Mouse (Mus musculus): ENCODE results near the gene Tyro3.

Gene Tyro3

DNA sequence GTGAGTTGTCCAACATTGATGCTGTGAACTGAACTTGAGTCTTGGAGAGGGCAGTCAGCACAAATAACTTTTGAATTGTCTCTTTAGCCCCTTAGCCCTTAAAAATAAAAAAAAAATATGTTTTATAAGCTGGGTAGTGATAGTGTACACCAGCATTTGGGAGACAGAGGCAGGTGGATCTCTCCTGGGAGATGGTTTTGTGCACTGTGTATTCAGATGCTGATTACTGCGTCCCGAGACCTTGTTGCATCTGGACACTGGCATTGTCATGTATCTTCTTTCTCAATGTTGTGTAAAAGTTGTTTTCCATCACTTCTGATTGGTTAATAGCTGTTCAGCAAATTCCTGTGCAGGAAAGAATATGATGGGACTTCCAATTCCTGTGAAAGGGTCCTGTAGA lies 59.8 kb downstream of the Tyro3 start:
- DNase-seq (ENCODE audit: low spot score) = no peak

DNA sequence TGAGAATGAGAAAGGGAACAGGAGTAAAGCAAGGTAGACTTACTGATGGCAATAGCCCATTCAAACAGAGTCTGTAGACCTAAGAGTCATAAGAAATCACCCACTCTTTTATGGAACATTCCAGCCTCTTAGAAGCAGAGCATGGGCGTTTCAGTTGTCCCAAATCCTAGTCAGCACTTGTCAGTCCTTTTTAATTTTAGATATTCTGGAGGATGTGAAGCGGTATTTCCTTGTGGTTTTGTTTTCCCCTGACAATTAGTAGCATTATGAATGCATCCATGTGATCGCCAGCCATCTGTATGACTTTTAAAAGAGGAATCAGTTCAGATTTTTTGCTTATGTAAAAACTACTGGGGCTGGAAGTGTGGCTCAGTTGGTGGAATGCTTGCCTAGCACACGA lies 67.0 kb downstream of the Tyro3 start:
- no peak for DNase-seq (ENCODE audit: low spot score)

Data from ovary, adult 18-20 months (tissue).